Comparison of ENCODE assay signal across 19 mouse cellular contexts in genomic region chr13:38779984-38780629, GRCm38 (mm10).
A peak's percentile ranks its signal among the peaks of the same experiment; 100 is the strongest.
DNase-seq lines count a peak whose midpoint lies in the region; ATAC-seq lines count a peak whose summit lies in the region.
"Had no signal": no experiment of that assay in that cellular context is flagged by ENCODE, and none has a peak within 500 bp of the region (broad histone marks: within the 10 kb centered on the region; RNA-seq: fewer than 3 reads in every experiment).

No protein-coding gene starts in this region.

- H3K27ac ChIP-seq in embryonic facial prominence, embryonic 11.5 days (replicated peaks; ENCODE audit: low read depth, low read length): no peak overlapping the region
- H3K27ac ChIP-seq in embryonic facial prominence, embryonic 10.5 days (replicated peaks): no peak overlapping the region
- peak overlapping the region; percentile 68 for H3K27ac ChIP-seq in hindbrain, embryonic 12.5 days
- no peak overlapping the region for H3K27ac ChIP-seq in midbrain, embryonic 11.5 days (ENCODE audit: low read depth, low read length)
- H3K27ac ChIP-seq: embryonic facial prominence, embryonic 15.5 days; heart, embryonic 15.5 days; kidney, embryonic 15.5 days; liver, embryonic 14.5 days; lung, embryonic 15.5 days had no signal

- ATAC-seq in embryonic facial prominence, embryonic 11.5 days (replicated peaks; ENCODE audit: insufficient number of reproducible peaks, low FRiP score, low TSS enrichment, low read depth): no peak
- peak; percentile 60; the same call in 1 of the 2 replicates for ATAC-seq in hindbrain, embryonic 12.5 days (ENCODE audit: low FRiP score)
- ATAC-seq in midbrain, embryonic 11.5 days (ENCODE audit: low FRiP score): peak; percentile 67
- ATAC-seq: intestine, postnatal 0 days had no signal

- DNase-seq in embryonic facial prominence, embryonic 11.5 days (ENCODE audit: low spot score): peak; percentile 31
- no peak for DNase-seq in embryonic facial prominence, embryonic 10.5 days (ENCODE audit: low spot score)
- DNase-seq in midbrain, embryonic 11.5 days (ENCODE audit: low spot score, missing footprints): peak; percentile 89
- DNase-seq in retina, embryonic 14.5 days (ENCODE audit: low spot score): peak; percentile 69
- DNase-seq in ovary, postnatal 10 days (ENCODE audit: low spot score): no peak
- no peak for DNase-seq in thymus, postnatal 0 days (ENCODE audit: low spot score)
- DNase-seq in cerebellum, adult 11-12 months: no peak
- DNase-seq: cerebellum, adult 8-10 months; gastrocnemius, postnatal 25 days; heart, postnatal 4 days; lung, postnatal 4 days; thymus, adult 18-20 months had no signal

- H3K4me2 ChIP-seq in embryonic facial prominence, embryonic 11.5 days (ENCODE audit: low read depth, low read length): no peak overlapping the region
- no peak overlapping the region for H3K4me2 ChIP-seq in hindbrain, embryonic 12.5 days (replicated peaks)
- no peak overlapping the region; the same call in 1 of the 2 replicates for H3K4me2 ChIP-seq in midbrain, embryonic 11.5 days
- H3K4me2 ChIP-seq: embryonic facial prominence, embryonic 15.5 days; heart, embryonic 15.5 days; kidney, embryonic 15.5 days; lung, embryonic 15.5 days had no signal

- no peak overlapping the region for H3K9ac ChIP-seq in embryonic facial prominence, embryonic 11.5 days (replicated peaks; ENCODE audit: low read length)
- no peak overlapping the region for H3K9ac ChIP-seq in hindbrain, embryonic 12.5 days
- no peak overlapping the region for H3K9ac ChIP-seq in midbrain, embryonic 11.5 days (ENCODE audit: low read length)
- H3K9ac ChIP-seq: embryonic facial prominence, embryonic 15.5 days; heart, embryonic 15.5 days; kidney, embryonic 15.5 days; liver, embryonic 14.5 days; lung, embryonic 15.5 days had no signal

- no peaks in the 10 kb centered on the region for H3K27me3 ChIP-seq in embryonic facial prominence, embryonic 11.5 days (ENCODE audit: control insufficient read depth, insufficient read depth, low read length)
- H3K27me3 ChIP-seq in embryonic facial prominence, embryonic 10.5 days (replicated peaks; ENCODE audit: low read depth, poor library complexity, severe bottlenecking): no peaks in the 10 kb centered on the region
- H3K27me3 ChIP-seq in hindbrain, embryonic 12.5 days: no peaks in the 10 kb centered on the region
- no peaks in the 10 kb centered on the region for H3K27me3 ChIP-seq in midbrain, embryonic 11.5 days (ENCODE audit: control insufficient read depth, insufficient read depth, low read length)
- H3K27me3 ChIP-seq: embryonic facial prominence, embryonic 15.5 days; heart, embryonic 15.5 days; kidney, embryonic 15.5 days; lung, embryonic 15.5 days had no signal

- H3K4me3 ChIP-seq in embryonic facial prominence, embryonic 11.5 days (ENCODE audit: low read depth, low read length): no peak overlapping the region
- H3K4me3 ChIP-seq in embryonic facial prominence, embryonic 10.5 days: no peak overlapping the region
- H3K4me3 ChIP-seq in hindbrain, embryonic 12.5 days: no peak overlapping the region
- no peak overlapping the region for H3K4me3 ChIP-seq in midbrain, embryonic 11.5 days (ENCODE audit: low read depth, low read length)
- H3K4me3 ChIP-seq: embryonic facial prominence, embryonic 15.5 days; heart, embryonic 15.5 days; kidney, embryonic 15.5 days; lung, embryonic 15.5 days had no signal

- H3K36me3 ChIP-seq in embryonic facial prominence, embryonic 11.5 days (replicated peaks; ENCODE audit: control insufficient read depth, insufficient read depth, low read depth, low read length): no peaks in the 10 kb centered on the region
- H3K36me3 ChIP-seq in embryonic facial prominence, embryonic 10.5 days (replicated peaks): no peaks in the 10 kb centered on the region
- H3K36me3 ChIP-seq in hindbrain, embryonic 12.5 days: no peaks in the 10 kb centered on the region
- H3K36me3 ChIP-seq in midbrain, embryonic 11.5 days (ENCODE audit: control insufficient read depth, insufficient read depth, low read length): no peaks in the 10 kb centered on the region
- H3K36me3 ChIP-seq: embryonic facial prominence, embryonic 15.5 days; heart, embryonic 15.5 days; kidney, embryonic 15.5 days; lung, embryonic 15.5 days had no signal

- H3K9me3 ChIP-seq in embryonic facial prominence, embryonic 11.5 days (replicated peaks; ENCODE audit: control insufficient read depth, low read length): no peaks in the 10 kb centered on the region
- no peaks in the 10 kb centered on the region for H3K9me3 ChIP-seq in embryonic facial prominence, embryonic 10.5 days
- no peaks in the 10 kb centered on the region for H3K9me3 ChIP-seq in hindbrain, embryonic 12.5 days (replicated peaks)
- H3K9me3 ChIP-seq in midbrain, embryonic 11.5 days (ENCODE audit: control insufficient read depth, low read length): no peaks in the 10 kb centered on the region
- H3K9me3 ChIP-seq: embryonic facial prominence, embryonic 15.5 days; heart, embryonic 15.5 days; kidney, embryonic 15.5 days; lung, embryonic 15.5 days had no signal

- no peaks in the 10 kb centered on the region for H3K4me1 ChIP-seq in embryonic facial prominence, embryonic 11.5 days (ENCODE audit: control insufficient read depth, insufficient read depth, low read length)
- H3K4me1 ChIP-seq in embryonic facial prominence, embryonic 10.5 days: peaks cover 14% of the 10 kb centered on the region
- peaks cover 34% of the 10 kb centered on the region for H3K4me1 ChIP-seq in hindbrain, embryonic 12.5 days
- peaks cover 8% of the 10 kb centered on the region for H3K4me1 ChIP-seq in midbrain, embryonic 11.5 days (ENCODE audit: control insufficient read depth, insufficient read depth, low read length)
- H3K4me1 ChIP-seq: embryonic facial prominence, embryonic 15.5 days; heart, embryonic 15.5 days; kidney, embryonic 15.5 days; lung, embryonic 15.5 days had no signal

- WGBS in embryonic facial prominence, embryonic 11.5 days: 54% methylated on average over 14 of the region's 14 CpGs
- WGBS in embryonic facial prominence, embryonic 10.5 days: 59% methylated on average over 14 of the region's 14 CpGs
- 32% methylated on average over 14 of the region's 14 CpGs for WGBS in hindbrain, embryonic 12.5 days
- 43% methylated on average over 14 of the region's 14 CpGs for WGBS in midbrain, embryonic 11.5 days

Comparison
In these comparisons a context has a peak if more than half of its experiments do, and no peak if none do; other contexts are left out.
1. DNase-seq: peak in embryonic facial prominence, embryonic 11.5 days (single experiment), midbrain, embryonic 11.5 days (single experiment) and retina, embryonic 14.5 days (single experiment); none in embryonic facial prominence, embryonic 10.5 days (single experiment), ovary, postnatal 10 days (single experiment), thymus, postnatal 0 days (single experiment) and cerebellum, adult 11-12 months (single experiment).